26 mouse cellular contexts compared by ENCODE assay signal in genomic region chr16:49049214-49049613, GRCm38 (mm10). TPM values are rescaled to one million over a fixed set of nuclear protein-coding genes. Genes with fewer than 3 reads are reported as not detected.
A peak's percentile ranks its signal among the peaks of the same experiment; 100 is the strongest.
DNase-seq lines count a peak whose midpoint lies in the region; ATAC-seq lines count a peak whose summit lies in the region.
"Had no signal": no experiment of that assay in that cellular context is flagged by ENCODE, and none has a peak within 500 bp of the region (broad histone marks: within the 10 kb centered on the region; RNA-seq: fewer than 3 reads in every experiment).

No protein-coding gene starts in this region.

- ATAC-seq in common myeloid progenitor, adult 5-6 weeks (replicated peaks; ENCODE audit: low read depth, poor library complexity, severe bottlenecking) = 0 out of 2 replicates have a peak, but pooled peaks have one; percentile 45
- ATAC-seq in megakaryocyte, adult 5-6 weeks (ENCODE audit: poor library complexity, severe bottlenecking) = peak; percentile 83
- ATAC-seq in monocyte, adult 5-6 weeks (replicated peaks; ENCODE audit: insufficient number of reproducible peaks, low FRiP score, low TSS enrichment, poor library complexity, severe bottlenecking) = peak; percentile 66
- ATAC-seq in forebrain, embryonic 15.5 days (replicated peaks) = no peak
- ATAC-seq: forebrain, embryonic 14.5 days; forebrain, postnatal 0 days had no signal

- no peaks in the 10 kb centered on the region for H3K27me3 ChIP-seq in forebrain, embryonic 15.5 days
- H3K27me3 ChIP-seq: embryonic facial prominence, embryonic 13.5 days; embryonic facial prominence, embryonic 15.5 days; forebrain, embryonic 12.5 days had no signal

- H3K9me3 ChIP-seq in forebrain, embryonic 15.5 days = no peaks in the 10 kb centered on the region
- H3K9me3 ChIP-seq: embryonic facial prominence, embryonic 13.5 days; embryonic facial prominence, embryonic 15.5 days; forebrain, embryonic 10.5 days; forebrain, embryonic 12.5 days had no signal

- DNase-seq in adipocyte (ENCODE audit: low spot score) = peak; percentile 16
- no peak for DNase-seq in embryo, embryonic 9.5 days (ENCODE audit: extremely low spot score)
- DNase-seq in cerebellum, postnatal 10 days = no peak
- DNase-seq: adrenal gland, adult 8-10 months; adrenal gland, postnatal 14 days; adrenal gland, postnatal 36 days; cerebellum, adult 11-12 months; cerebellum, adult 2 months; cerebellum, adult 9-10 months; cerebellum, postnatal 14 days; cerebellum, postnatal 36 days; forebrain, postnatal 0 days had no signal

- no peak overlapping the region for H3K4me3 ChIP-seq in forebrain, embryonic 15.5 days
- H3K4me3 ChIP-seq: embryonic facial prominence, embryonic 13.5 days; embryonic facial prominence, embryonic 15.5 days; erythroblast, embryonic 14.5 days; forebrain, embryonic 10.5 days; forebrain, embryonic 12.5 days had no signal

- no peak overlapping the region for H3K9ac ChIP-seq in forebrain, embryonic 15.5 days (replicated peaks)
- H3K9ac ChIP-seq: embryonic facial prominence, embryonic 13.5 days; embryonic facial prominence, embryonic 15.5 days; forebrain, embryonic 12.5 days; forebrain, postnatal 0 days had no signal

- H3K36me3 ChIP-seq in forebrain, embryonic 15.5 days = no peaks in the 10 kb centered on the region
- H3K36me3 ChIP-seq: embryonic facial prominence, embryonic 13.5 days; embryonic facial prominence, embryonic 15.5 days; forebrain, embryonic 10.5 days; forebrain, embryonic 12.5 days had no signal

- no peak overlapping the region for H3K27ac ChIP-seq in forebrain, embryonic 15.5 days (replicated peaks)
- H3K27ac ChIP-seq: embryonic facial prominence, embryonic 13.5 days; embryonic facial prominence, embryonic 15.5 days; forebrain, embryonic 10.5 days; forebrain, embryonic 12.5 days had no signal

- no peaks in the 10 kb centered on the region for H3K4me1 ChIP-seq in forebrain, embryonic 15.5 days
- H3K4me1 ChIP-seq: embryonic facial prominence, embryonic 13.5 days; embryonic facial prominence, embryonic 15.5 days; forebrain, embryonic 10.5 days; forebrain, embryonic 12.5 days had no signal

- no peak overlapping the region for H3K4me2 ChIP-seq in forebrain, embryonic 15.5 days (replicated peaks)
- H3K4me2 ChIP-seq: embryonic facial prominence, embryonic 13.5 days; embryonic facial prominence, embryonic 15.5 days; forebrain, embryonic 12.5 days had no signal

RNA-seq across cellular contexts. Expression of gene Myh15, which starts 8.1 kb away (rescaled TPM):
- total RNA-seq in common myeloid progenitor, adult 5-6 weeks (2017) = not detected in 2 replicates
- total RNA-seq in megakaryocyte, adult 5-6 weeks (2015) = not detected in 2 replicates
- total RNA-seq in megakaryocyte, adult 5-6 weeks (2017) = not detected in 2 replicates
- total RNA-seq in monocyte, adult 5-6 weeks (2017) = 0.19 to 0.32 TPM in 2 of 3 replicates, not detected in the other
- polyA plus RNA-seq in forebrain, embryonic 15.5 days (2015; fragmentation: Nextera tagmentation; extraction: Ambion mirVana) = 0.05 and 0.11 TPM in 2 replicates
- total RNA-seq: adrenal gland, adult 18-20 months; adrenal gland, adult 8-10 months; adrenal gland, postnatal 14 days; adrenal gland, postnatal 36 days; MEL had no signal
- polyA plus RNA-seq: C2C12; embryonic facial prominence, embryonic 11.5 days; embryonic facial prominence, embryonic 13.5 days; erythroblast, embryonic 14.5 days; forebrain, embryonic 10.5 days had no signal

RNA-seq across cellular contexts. Expression of gene Cip2a, which starts 55.2 kb away (rescaled TPM):
- 117 and 145 TPM in 2 replicates for total RNA-seq in common myeloid progenitor, adult 5-6 weeks (2017)
- total RNA-seq in megakaryocyte, adult 5-6 weeks (2015) = 87.9 and 102 TPM in 2 replicates
- 107 and 114 TPM in 2 replicates for total RNA-seq in megakaryocyte, adult 5-6 weeks (2017)
- total RNA-seq in monocyte, adult 5-6 weeks (2017) = 7.2 to 12.8 TPM (median 8.2 TPM) in 3 replicates
- 17.5 and 20.0 TPM in 2 replicates for polyA plus RNA-seq in forebrain, embryonic 15.5 days (2015; fragmentation: Nextera tagmentation; extraction: Ambion mirVana)

RNA-seq across cellular contexts. Expression of gene Dzip3, which starts 55.2 kb away (rescaled TPM):
- total RNA-seq in common myeloid progenitor, adult 5-6 weeks (2017) = 37.0 and 39.6 TPM in 2 replicates
- 11.9 and 16.3 TPM in 2 replicates for total RNA-seq in megakaryocyte, adult 5-6 weeks (2015)
- total RNA-seq in megakaryocyte, adult 5-6 weeks (2017) = 10.5 and 17.2 TPM in 2 replicates
- 8.8 to 18.0 TPM (median 15.0 TPM) in 3 replicates for total RNA-seq in monocyte, adult 5-6 weeks (2017)
- 48.4 and 48.7 TPM in 2 replicates for polyA plus RNA-seq in forebrain, embryonic 15.5 days (2015; fragmentation: Nextera tagmentation; extraction: Ambion mirVana)
